Mouse (Mus musculus) intestine, embryonic 15.5 days (tissue): ENCODE measurements around the gene Amotl1. TPM values are rescaled to one million over a fixed set of nuclear protein-coding genes. Genes with fewer than 3 reads are reported as not detected.
A peak's percentile ranks its signal among the peaks of the same experiment; 100 is the strongest.

ENCODE experiments used
- ATAC-seq: fragments of 200-750 bp; cut with Nextera tagmentation; 2 replicates; pipeline ENCODE4 v1.8.0; 2017; ENCODE audit warnings: moderate TSS enrichment, moderate library complexity
- H3K27ac ChIP-seq: fragments of 300-500 bp; sonication (generic); 2 replicates; pipeline ENCODE4 v1.5.1; 2015; ENCODE audit warnings: mild to moderate bottlenecking, inconsistent platforms
- H3K27me3 ChIP-seq: fragments of 300-500 bp; sonication (generic); replicated peaks from 2 replicates; pipeline ENCODE4 v1.6.1; 2015; ENCODE audit warnings: inconsistent platforms
- H3K36me3 ChIP-seq: fragments of 300-500 bp; sonication (generic); 2 replicates; pipeline ENCODE4 v1.6.1; 2015; ENCODE audit warnings: inconsistent platforms
- H3K4me1 ChIP-seq: fragments of 300-500 bp; sonication (generic); replicated peaks from 2 replicates; pipeline ENCODE4 v1.6.1; 2015; ENCODE audit warnings: inconsistent platforms
- H3K4me2 ChIP-seq: fragments of 300-500 bp; sonication (generic); replicated peaks from 2 replicates; pipeline ENCODE4 v1.6.1; 2015; ENCODE audit warnings: mild to moderate bottlenecking, inconsistent platforms
- H3K4me3 ChIP-seq: fragments of 300-500 bp; sonication (generic); replicated peaks from 2 replicates; pipeline ENCODE4 v1.5.1; 2015; ENCODE audit warnings: inconsistent platforms
- H3K9ac ChIP-seq: fragments of 300-500 bp; sonication (generic); 2 replicates; pipeline ENCODE4 v1.6.1; 2015; ENCODE audit warnings: inconsistent platforms
- H3K9me3 ChIP-seq: fragments of 300-500 bp; sonication (generic); 2 replicates; pipeline ENCODE4 v1.6.1; 2016; ENCODE audit warnings: inconsistent platforms
- WGBS: fragments of 180-500 bp; shearing (Covaris S2); methylation state at CpG from one replicate; pipeline ENCODE4 v1.1.7; 2015; 5-methylcytosine and 5-hydroxymethylcytosine counted together
- polyA plus RNA-seq: library from polyadenylated mRNA; unstranded; fragments of >200 nt; fragmentation: Nextera tagmentation; extraction: Ambion mirVana; gene quantifications from 2 replicates; pipeline ENCODE4 v1.2.1, GENCODE M21; 2015

Gene Amotl1
- polyA plus RNA-seq, 1 experiment from 2014 or later = 10.1 TPM

GRCm38 (mm10) chr9:14563351-14563750 is 81.5 kb downstream of the Amotl1 start:
- no peaks in the 10 kb centered on the region for H3K27me3 ChIP-seq

GRCm38 (mm10) chr9:14560545-14560944 is 84.3 kb downstream of the Amotl1 start:
- Histone ChIP-seq H3K4me3 (no peak overlapping the region), H3K27ac (no peak overlapping the region), H3K4me1 (0 out of 2 replicates have a peak, but pooled peaks cover 3% of the 10 kb centered on the region), H3K36me3 (peaks cover 17% of the 10 kb centered on the region), H3K9me3 (no peaks in the 10 kb centered on the region), H3K27me3 (no peaks in the 10 kb centered on the region), H3K9ac (no peak overlapping the region), H3K4me2 (no peak overlapping the region)
- WGBS = 87% methylated on average over 4 of the region's 4 CpGs
- no peak for ATAC-seq

More at GRCm38 (mm10) chr9:14563351-14563750, 81.5 kb downstream of the Amotl1 start:
- H3K4me2 ChIP-seq = no peak overlapping the region
- 81% methylated on average over 7 of the region's 7 CpGs for WGBS
- no peaks in the 10 kb centered on the region for H3K9me3 ChIP-seq
- ATAC-seq = no peak
- no peak overlapping the region for H3K4me3 ChIP-seq
- no peak overlapping the region for H3K9ac ChIP-seq
- 0 out of 2 replicates have a peak, but pooled peaks cover 3% of the 10 kb centered on the region for H3K4me1 ChIP-seq
- peaks cover 11% of the 10 kb centered on the region for H3K36me3 ChIP-seq
- no peak overlapping the region for H3K27ac ChIP-seq

GRCm38 (mm10) chr9:14559996-14560395 is 84.9 kb downstream of the Amotl1 start:
- H3K9me3 ChIP-seq = no peaks in the 10 kb centered on the region
- 0 out of 2 replicates have a peak, but pooled peaks cover 3% of the 10 kb centered on the region for H3K4me1 ChIP-seq
- peaks cover 20% of the 10 kb centered on the region for H3K36me3 ChIP-seq
- no peaks in the 10 kb centered on the region for H3K27me3 ChIP-seq
- H3K27ac ChIP-seq = no peak overlapping the region
- no peak overlapping the region for H3K4me3 ChIP-seq
- no peak overlapping the region for H3K4me2 ChIP-seq
- no peak for ATAC-seq
- no peak overlapping the region for H3K9ac ChIP-seq
- 84% methylated on average over 9 of the region's 9 CpGs for WGBS

GRCm38 (mm10) chr9:14559430-14559829 is 85.4 kb downstream of the Amotl1 start:
- no peak overlapping the region for H3K9ac ChIP-seq
- peaks cover 22% of the 10 kb centered on the region for H3K36me3 ChIP-seq
- H3K27me3 ChIP-seq = no peaks in the 10 kb centered on the region
- ATAC-seq = 0 out of 2 replicates have a peak, but pooled peaks have one; percentile 45
- H3K4me2 ChIP-seq = no peak overlapping the region
- 62% methylated on average over 10 of the region's 10 CpGs for WGBS
- no peak overlapping the region for H3K27ac ChIP-seq
- 0 out of 2 replicates have a peak, but pooled peaks cover 3% of the 10 kb centered on the region for H3K4me1 ChIP-seq
- no peaks in the 10 kb centered on the region for H3K9me3 ChIP-seq
- no peak overlapping the region for H3K4me3 ChIP-seq

- no peak overlapping the region for H3K4me3 ChIP-seq
- H3K36me3 ChIP-seq = peaks cover 23% of the 10 kb centered on the region; the same call in 1 of the 2 replicates
Observed at GRCm38 (mm10) chr9:14558332-14558731, 86.5 kb downstream of the Amotl1 start.

GRCm38 (mm10) chr9:14548366-14548761 is 96.5 kb downstream of the Amotl1 start:
- no peak overlapping the region for H3K4me3 ChIP-seq
- no peak for ATAC-seq
- peaks cover 27% of the 10 kb centered on the region for H3K36me3 ChIP-seq
- H3K27ac ChIP-seq = no peak overlapping the region
- H3K9me3 ChIP-seq = no peaks in the 10 kb centered on the region
- no peaks in the 10 kb centered on the region for H3K27me3 ChIP-seq
- H3K4me2 ChIP-seq = no peak overlapping the region
- H3K9ac ChIP-seq = no peak overlapping the region
- 0 out of 2 replicates have a peak, but pooled peaks cover 3% of the 10 kb centered on the region for H3K4me1 ChIP-seq
- 79% methylated on average over 11 of the region's 11 CpGs for WGBS

More at GRCm38 (mm10) chr9:14558332-14558731, 86.5 kb downstream of the Amotl1 start:
- Histone ChIP-seq H3K4me2 (no peak overlapping the region), H3K9me3 (no peaks in the 10 kb centered on the region), H3K4me1 (0 out of 2 replicates have a peak, but pooled peaks cover 3% of the 10 kb centered on the region), H3K9ac (no peak overlapping the region), H3K27me3 (no peaks in the 10 kb centered on the region), H3K27ac (no peak overlapping the region)
- no peak for ATAC-seq
- 96% methylated on average over 10 of the region's 10 CpGs for WGBS

- H3K9ac ChIP-seq = no peak overlapping the region
- H3K27me3 ChIP-seq = no peaks in the 10 kb centered on the region
- peaks cover 27% of the 10 kb centered on the region for H3K36me3 ChIP-seq
- H3K9me3 ChIP-seq = no peaks in the 10 kb centered on the region
- WGBS = 64% methylated on average over 12 of the region's 12 CpGs
- no peak overlapping the region for H3K4me3 ChIP-seq
- ATAC-seq = no peak; the same call in 1 of the 2 replicates
- no peak overlapping the region for H3K4me2 ChIP-seq
- H3K27ac ChIP-seq = no peak overlapping the region
- H3K4me1 ChIP-seq = 0 out of 2 replicates have a peak, but pooled peaks cover 3% of the 10 kb centered on the region
Observed at GRCm38 (mm10) chr9:14547584-14548365, 97.1 kb downstream of the Amotl1 start.

- no peak for ATAC-seq
- WGBS = 71% methylated on average over 9 of the region's 9 CpGs
- H3K4me3 ChIP-seq = no peak overlapping the region
Observed at GRCm38 (mm10) chr9:14544034-14544757, 100.7 kb downstream of the Amotl1 start.

GRCm38 (mm10) chr9:14534833-14535456 is 109.9 kb downstream of the Amotl1 start:
- Histone ChIP-seq H3K9me3 (no peaks in the 10 kb centered on the region), H3K9ac (no peak overlapping the region), H3K4me3 (no peak overlapping the region), H3K4me2 (no peak overlapping the region), H3K36me3 (no peaks in the 10 kb centered on the region), H3K27ac (no peak overlapping the region), H3K4me1 (no peaks in the 10 kb centered on the region), H3K27me3 (no peaks in the 10 kb centered on the region)
- 75% methylated on average over 9 of the region's 9 CpGs for WGBS
- no peak for ATAC-seq

More at GRCm38 (mm10) chr9:14544034-14544757, 100.7 kb downstream of the Amotl1 start:
- Histone ChIP-seq H3K36me3 (peaks cover 14% of the 10 kb centered on the region), H3K9ac (no peak overlapping the region), H3K4me2 (no peak overlapping the region), H3K9me3 (no peaks in the 10 kb centered on the region), H3K27me3 (no peaks in the 10 kb centered on the region), H3K4me1 (0 out of 2 replicates have a peak, but pooled peaks cover 3% of the 10 kb centered on the region), H3K27ac (no peak overlapping the region)

- WGBS = 93% methylated on average over 2 of the region's 2 CpGs
Observed at GRCm38 (mm10) chr9:14533659-14534058, 111.2 kb downstream of the Amotl1 start.

GRCm38 (mm10) chr9:14532283-14532682 is 112.6 kb downstream of the Amotl1 start:
- no peak for ATAC-seq
- no peaks in the 10 kb centered on the region for H3K27me3 ChIP-seq
- H3K36me3 ChIP-seq = no peaks in the 10 kb centered on the region
- H3K27ac ChIP-seq = no peak overlapping the region
- H3K4me1 ChIP-seq = no peaks in the 10 kb centered on the region
- no peaks in the 10 kb centered on the region for H3K9me3 ChIP-seq
- H3K4me3 ChIP-seq = no peak overlapping the region
- H3K4me2 ChIP-seq = no peak overlapping the region
- H3K9ac ChIP-seq = no peak overlapping the region
- 58% methylated on average over 3 of the region's 3 CpGs for WGBS

More at GRCm38 (mm10) chr9:14533659-14534058, 111.2 kb downstream of the Amotl1 start:
- Histone ChIP-seq H3K9ac (no peak overlapping the region), H3K4me3 (no peak overlapping the region), H3K27ac (no peak overlapping the region), H3K36me3 (no peaks in the 10 kb centered on the region), H3K4me2 (no peak overlapping the region), H3K9me3 (no peaks in the 10 kb centered on the region), H3K4me1 (no peaks in the 10 kb centered on the region), H3K27me3 (no peaks in the 10 kb centered on the region)
- ATAC-seq = no peak

- Histone ChIP-seq H3K27ac (no peak overlapping the region), H3K9me3 (no peaks in the 10 kb centered on the region), H3K4me2 (no peak overlapping the region), H3K4me3 (no peak overlapping the region), H3K36me3 (no peaks in the 10 kb centered on the region), H3K4me1 (no peaks in the 10 kb centered on the region), H3K9ac (no peak overlapping the region), H3K27me3 (no peaks in the 10 kb centered on the region)
- 36% methylated on average over 5 of the region's 5 CpGs for WGBS
- ATAC-seq = peak; percentile 81
Observed at GRCm38 (mm10) chr9:14530004-14530403, 114.9 kb downstream of the Amotl1 start.
